Mouse (Mus musculus): Measurements from ENCODE around the gene Gm9958.

Gene Gm9958

DNA sequence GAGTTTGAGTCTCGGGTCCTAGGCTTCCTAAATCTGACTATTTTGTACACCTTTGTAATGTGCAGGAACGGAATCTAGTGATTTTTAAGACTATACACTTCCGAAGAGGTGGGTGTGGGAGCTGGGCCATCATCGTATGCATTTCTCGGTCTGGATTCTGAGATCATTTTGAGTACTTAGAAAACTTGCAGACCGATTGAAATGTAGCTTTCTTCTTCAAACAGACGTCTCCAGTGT, at the start of gene Gm9958:
TSS of gene Gm9958 (plus strand) at position 138 of the 237 bp plus-strand sequence.
- DNase-seq = peak; percentile 12

DNA sequence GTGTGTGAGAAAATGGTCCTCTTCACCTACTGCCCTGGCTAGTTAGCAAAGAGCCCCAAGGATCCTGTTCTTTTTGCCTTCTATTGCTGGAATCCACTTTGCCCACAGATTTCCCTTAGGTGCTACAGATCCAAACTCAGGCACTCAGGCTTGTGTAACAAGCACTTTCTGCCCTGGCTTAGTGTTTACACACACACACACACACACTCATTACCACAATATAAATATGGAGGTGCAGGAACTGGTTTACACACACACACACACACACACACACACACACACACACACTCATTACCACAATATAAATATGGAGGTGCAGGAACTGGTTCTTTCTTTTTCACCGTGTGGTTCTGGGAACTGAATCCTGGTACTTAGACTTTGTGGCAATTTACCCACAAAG, 35.9 kb upstream of the Gm9958 start:
- DNase-seq = no peak

DNA sequence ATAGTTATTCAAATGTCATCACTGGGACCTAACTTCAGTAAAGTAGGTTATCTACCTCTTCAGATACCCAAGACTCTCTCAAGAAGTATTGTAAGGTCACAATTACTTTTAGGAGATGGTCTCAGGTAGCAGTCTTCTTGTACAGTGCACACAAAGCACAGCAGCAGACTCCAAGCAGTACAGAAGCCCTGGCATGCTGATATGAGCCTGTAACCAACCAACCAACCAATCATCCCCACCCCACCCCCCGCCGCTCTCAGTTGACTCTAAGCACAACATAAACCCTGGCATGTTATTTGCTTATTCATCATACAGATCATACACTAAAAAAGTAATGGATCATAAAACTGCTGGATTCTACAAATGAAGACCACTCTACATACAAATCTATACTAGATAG, 34.5 kb upstream of the Gm9958 start:
- DNase-seq = no peak

DNA sequence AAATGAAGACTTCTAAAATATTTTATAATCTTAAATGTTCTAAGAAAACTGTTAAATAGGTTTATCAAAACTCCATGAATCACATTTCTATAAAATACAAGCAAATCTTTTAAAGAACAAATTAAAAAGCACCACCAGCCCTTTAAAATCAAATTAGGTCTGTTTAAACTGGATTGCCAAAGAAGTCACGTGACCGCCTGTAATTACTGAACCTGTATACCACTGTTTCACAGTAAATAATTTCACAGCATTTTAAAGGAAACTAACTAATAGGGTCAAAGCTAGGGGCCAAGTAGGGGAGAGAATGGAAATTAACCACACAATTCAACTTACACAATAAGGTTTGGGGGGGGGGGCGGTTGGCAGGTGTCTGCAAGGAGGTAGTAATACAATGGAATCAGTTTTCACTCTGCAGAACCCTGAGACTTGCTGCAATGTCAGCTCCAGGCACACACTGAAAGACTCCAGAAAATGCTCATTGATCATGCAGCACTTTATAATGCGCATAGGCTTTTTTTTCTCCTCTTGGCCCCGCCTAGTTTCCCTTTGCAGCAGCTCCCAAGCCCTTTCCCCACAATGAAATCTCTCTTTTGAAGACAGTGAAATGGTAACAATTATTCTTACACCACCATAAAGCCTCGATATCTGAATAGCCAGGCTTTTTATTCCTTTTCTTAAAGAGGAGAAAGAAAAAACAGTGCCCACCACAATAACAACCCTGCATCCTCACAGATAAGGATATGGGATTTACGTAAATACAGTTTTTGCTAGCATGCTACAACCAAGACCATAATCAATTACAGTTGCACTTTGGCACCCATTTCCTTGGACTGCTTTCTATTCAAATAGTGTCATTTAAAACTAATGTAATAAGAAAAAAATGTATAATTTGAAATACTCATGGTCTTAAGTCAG, 28.6 kb upstream of the Gm9958 start:
- no peak for DNase-seq

DNA sequence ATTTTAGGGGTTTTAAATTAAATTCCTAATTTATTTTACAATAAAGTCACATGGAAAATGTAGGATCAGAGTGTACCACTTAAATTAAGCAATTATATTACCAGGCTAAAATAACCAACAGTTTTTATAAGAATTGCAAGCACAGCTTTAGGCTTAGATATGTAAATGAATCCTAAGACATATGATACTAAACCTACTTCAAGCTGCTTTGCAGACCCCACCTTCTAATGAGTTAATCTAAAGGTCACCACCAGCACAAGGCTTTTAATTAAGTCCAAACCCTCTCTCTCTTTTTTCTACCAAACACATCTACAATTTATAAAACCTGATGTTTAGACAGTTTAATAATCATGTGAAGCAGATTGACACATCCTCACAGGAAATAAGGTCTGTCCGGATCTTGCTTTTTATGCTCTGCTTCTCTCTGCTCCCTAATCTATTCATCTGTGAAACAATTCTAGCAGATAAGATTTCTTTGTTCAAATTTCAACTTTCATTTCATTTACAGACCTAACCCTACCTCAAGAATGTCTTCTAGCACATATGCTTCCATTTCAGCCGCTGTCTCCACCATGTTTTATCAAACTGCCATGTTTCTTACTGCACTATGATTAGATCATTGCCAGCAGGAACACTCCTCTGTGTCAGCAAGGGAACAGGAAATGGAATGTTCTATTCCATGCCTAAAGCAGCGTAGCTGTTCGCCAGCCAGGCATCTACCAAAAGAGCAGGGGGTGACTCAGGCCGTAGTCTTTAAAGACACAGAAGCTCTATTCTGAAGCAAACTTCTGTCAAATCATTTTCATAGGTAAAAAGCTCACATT, 27.7 kb upstream of the Gm9958 start:
- peak; percentile 68 for DNase-seq

DNA sequence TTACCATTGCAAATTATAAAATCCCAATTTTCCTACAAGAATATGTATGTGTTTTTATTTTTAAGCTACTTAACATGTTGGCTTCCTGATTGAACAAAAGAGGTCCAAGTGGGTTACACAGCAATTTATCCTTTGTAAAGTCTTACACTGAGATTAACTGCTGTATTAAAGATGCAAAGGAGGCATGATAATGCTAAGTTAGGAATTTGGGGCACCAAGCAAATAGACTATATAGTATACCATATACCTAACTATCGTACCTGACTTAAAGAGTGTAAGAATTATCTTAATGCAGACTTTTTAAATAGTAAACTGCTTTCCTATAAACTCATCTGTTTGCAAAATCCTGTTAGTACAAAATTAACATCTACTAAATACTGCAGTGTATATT, 27.1 kb upstream of the Gm9958 start:
- no peak for DNase-seq

DNA sequence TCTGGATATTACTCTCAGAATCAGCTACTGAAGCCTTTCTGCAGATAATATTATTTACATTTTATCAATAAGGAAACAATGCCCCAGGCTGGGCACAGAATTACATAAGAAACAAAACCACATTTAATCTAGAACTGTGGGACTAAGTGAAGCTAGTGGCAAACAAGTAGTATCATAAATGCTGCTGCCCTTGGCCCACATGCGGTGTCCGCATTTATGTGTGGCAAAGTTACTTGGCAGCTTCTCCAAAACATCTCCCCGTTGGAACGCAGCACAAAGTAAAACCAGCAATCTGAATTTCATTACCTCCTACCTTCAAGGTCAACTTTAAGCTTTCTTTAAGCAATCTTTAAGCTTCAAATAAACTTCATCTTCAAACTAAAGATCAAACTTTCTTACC, 26.2 kb upstream of the Gm9958 start:
- DNase-seq = no peak

DNA sequence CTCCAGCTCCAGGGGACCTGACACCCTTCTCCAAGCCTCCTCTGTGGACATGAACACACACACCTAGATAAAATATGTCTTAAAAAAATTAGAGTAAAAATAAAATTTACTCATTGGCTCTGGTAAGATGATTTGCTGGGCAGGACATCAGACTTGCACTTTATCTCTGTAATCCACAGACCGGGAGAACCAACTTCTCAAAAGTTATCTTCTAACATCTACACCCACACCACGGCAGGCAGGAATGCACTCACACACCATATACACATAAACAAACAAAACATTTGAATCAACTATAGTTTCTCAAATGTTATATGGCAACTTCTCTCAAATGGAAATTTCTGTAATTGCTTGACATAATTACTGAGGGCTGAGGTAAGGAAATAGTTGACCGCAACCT, 20.1 kb upstream of the Gm9958 start:
- DNase-seq = no peak

DNA sequence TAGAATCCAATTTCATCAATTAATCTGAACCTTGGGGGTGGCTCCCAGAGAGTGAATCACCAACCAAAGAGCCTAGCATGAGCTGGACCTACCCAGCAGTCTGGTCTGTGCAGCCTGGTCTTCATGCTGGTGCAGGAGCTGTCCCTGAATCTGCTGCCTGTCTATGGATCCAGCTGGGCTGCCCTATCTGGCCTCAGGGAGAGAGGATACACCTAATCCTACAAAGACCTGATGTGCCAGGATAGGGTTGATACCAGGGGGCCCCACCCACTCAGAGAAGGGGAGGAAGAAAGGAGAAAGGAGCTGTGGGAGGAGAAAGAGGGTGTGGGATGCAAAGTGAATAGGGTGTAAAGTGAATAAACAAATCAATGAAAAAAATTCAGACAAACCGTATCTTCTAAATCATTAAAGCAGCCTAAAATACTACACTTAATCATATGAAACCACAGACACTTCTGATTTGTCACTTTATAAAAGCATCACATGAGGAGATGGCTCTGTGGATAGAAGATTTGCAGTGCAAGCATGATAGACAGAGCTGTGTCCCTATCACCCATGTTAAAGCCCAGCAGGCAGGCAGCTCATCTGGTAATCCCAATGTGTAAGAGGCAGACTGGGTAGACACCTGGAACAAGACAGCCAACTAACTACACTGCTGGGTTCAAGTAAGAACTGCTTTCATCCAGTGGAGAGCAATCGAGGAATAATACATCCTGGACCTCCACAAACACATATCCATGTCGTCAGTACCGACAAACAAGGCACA, 13.3 kb upstream of the Gm9958 start:
- DNase-seq = no peak

DNA sequence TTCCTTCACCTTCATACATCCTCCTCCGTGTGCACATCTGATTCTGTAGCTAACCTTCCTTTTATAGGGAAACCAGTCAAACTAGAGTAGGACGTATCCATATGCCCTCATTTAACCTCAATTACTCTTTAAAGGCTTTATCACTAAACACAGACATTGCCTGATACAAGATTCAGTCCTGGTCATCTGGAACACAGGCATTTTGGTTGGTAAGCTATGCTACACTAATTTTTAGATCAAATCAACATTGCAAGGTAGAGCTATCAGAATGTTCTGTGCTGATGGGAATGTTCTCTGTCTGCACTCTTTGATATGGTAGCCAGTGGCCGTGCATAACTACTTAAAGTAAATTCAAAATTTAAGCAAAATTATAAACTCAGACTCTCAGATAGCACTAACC, 11.2 kb upstream of the Gm9958 start:
- DNase-seq = no peak

DNA sequence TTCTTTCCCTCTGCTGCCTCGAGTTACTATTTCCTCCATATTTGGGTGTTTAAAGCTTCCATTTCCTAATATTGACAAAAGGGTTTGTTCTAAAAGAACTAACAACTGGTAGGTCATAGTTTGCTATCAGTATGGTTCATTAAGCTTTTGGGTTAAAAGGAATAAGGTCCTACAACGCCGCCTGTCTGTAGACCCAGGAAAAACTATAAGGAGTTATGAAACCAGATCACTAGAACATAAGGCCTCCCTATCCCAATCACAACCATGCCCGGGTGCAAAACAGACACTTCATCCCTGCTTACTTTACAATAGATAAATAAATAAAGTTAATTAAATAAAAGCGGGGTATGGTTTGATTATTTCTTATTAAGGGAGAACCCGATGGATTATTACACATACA, 2.5 kb upstream of the Gm9958 start:
- peak; percentile 86 for DNase-seq

DNA sequence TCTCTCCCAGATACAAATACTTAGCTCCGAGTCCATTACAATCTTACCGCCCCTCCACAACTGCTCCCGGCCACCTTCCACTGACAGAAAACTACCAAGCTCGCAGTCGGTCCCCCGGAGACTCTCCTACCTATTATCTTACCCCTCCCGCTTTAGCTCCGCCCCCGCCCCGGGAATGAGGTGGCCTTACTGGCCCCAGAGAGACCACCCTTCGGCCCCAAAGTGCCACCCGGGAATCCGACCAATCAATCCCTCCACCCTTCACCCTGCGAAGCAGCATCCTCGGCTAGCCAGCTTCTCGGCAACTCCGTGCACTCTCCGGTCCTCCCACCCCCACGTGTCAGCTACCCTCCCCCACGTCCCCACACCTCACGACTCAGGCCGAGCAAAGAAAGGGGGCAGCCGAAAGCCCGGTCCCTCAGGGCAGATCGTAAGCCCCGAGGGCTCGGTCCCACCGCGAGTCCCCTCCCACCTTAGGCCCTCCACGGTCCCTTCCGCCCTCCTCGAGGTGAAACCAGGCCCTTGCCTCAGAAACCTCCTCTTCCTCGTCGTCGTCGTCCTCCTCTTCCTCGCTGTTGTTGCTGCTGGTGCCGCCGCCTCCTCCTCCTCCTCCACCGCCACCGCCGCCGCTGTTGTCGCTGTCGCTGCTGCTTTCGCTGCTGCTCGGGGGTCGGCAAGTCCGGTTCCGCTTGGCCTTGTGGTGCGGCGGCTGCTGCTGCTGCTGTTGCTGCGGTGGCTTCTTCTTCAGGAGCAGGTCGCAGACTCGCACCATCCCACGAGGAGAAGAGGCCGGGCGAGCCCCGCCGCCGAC, 1.7 kb upstream of the Gm9958 start:
- DNase-seq = peak; percentile 64

DNA sequence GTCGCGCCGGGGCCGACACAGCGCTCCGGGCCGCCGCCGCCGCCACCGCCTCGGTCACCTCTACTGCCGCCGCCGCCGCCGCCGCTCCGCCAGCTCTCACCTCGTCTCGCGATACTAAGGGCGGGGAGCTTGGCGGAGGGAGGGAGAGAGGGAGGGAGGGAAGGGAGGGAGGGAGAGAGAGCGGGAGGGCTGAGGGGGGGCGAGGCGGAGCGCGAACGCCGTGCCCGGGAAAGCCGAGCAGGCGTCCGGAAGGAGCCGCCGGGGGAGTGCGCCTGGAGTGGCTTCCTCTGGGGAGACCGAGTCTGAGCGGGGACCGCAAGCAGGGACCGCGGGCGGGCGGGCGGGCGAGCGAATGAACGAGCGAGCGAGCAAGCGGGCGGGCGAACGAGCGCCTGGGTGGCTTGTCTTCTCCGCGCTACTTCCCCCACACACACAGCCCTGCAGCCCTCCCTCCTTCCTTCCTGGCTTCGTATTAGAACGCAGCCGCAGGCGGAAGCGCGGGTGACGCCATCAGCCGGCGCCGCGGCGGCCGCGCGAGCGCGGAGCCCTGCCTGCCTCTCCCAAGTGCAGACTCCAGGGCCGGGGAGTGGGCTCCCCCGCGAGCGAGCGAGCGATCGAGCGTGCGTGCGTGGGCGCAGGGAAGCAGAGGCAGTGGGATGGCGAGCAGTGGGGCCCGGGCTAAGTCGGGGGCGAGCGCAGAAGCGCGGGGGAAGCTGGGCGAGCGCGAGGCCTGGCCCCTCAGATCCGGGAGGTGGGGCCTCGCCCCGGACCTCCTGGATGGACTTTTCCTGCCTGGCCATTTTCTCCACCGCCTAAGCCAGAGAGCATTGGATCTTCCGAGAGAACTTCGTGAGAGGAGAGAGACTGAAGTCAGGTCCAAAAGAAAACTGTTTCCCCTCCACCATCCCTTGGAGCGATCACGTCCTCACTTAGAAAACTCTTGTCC, 610 bp upstream of the Gm9958 start, which contains the start of gene Ankrd17:
TSS of gene Ankrd17 (minus strand) at position 457 of the 946 bp plus-strand sequence.
- DNase-seq = peak; percentile 95

DNA sequence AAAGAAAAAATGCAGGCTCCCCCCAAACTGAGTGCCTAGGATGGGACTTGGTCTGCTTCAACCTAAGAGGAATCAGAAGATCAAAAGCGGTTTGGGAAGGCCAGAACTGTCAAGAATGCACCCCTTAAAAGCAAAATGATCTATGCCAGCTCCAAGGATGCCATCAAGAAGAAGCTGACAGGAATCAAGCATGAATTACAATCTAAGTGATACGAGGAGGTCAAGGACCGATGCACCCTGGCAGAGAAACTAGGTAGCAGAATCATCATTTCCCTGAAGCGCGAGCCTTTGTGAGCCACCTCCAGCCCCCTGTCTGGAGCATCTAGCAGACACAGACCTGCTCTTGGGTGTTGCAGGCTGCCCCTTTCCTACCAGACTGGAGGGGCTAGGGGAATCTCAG, 3.4 kb downstream of the Gm9958 start:
- DNase-seq = no peak

DNA sequence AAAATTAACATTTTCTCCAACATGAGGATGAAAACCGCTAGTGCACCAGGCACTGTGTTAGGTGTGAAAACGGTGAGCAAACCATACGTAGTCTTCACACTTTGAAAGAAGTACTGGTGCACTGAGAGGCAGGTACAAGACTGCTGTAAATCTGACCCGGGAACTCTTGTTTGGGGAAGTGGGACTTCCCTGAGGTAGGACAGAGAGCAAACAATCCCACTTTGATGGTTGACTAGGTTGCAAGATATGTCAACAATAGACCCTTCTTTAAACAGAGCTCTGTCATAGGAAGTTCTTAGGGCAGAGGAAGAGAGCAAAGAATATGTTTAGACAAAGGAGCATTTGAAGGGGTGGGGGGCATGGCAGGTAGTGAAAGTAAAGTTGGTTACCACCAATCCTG, 6.7 kb downstream of the Gm9958 start:
- no peak for DNase-seq

DNA sequence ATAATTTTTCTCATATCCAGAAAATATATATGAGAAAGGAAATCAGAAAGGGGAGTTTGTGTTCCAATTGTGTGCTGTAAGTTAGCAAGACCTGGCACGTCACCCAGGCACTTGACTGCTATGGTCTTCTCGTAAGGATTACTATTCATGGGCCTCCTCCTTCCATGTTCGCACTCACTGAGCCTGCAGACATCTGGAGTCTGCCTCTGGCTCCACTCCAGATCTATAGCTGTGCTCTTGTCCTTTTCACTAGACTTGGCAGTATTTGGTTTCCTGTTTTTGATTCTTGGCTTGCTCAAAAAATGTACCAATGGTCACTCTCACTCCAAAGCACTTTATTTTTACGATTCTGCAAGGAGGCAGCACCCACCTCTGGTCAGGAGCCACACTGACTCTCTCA, 14.5 kb downstream of the Gm9958 start:
- DNase-seq = peak; percentile 29

DNA sequence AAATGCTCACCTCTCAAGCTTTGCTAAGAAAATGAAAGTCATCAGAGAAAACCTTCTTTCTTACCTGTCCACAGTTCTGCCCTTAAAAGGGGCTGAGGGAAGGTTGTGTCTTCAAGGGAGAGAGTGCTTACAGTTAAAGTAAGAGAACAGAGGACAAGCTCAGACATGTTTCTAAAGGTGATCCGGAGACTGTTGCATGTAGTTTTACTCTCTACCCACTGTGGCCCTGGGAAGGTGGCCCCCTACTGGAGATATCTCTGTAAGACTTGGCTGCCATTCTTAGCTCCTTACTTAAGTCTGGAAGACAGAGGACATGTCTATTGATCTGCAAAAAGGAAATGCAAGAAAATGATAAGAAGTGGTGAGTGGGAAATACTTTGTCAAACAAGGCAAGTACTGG, 16.1 kb downstream of the Gm9958 start:
- DNase-seq = no peak

DNA sequence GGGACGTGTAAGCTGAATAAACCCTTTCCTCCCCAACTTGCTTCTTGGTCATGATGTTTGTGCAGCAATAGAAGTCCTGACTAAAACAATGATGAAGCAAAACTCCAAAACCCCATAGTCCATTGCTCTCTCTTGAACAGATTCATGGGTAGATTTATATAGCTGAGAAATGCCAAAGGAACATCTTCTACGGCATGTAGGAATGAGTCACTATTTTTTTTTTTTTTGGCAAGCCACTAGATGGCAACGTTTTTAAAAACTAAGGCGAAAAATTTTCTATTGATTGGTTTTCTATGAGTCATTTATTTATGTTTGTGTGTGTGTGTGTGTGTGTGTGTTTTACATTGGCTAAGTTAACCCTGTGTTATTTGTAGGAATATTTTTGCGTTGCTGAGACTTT, 26.8 kb downstream of the Gm9958 start:
- no peak for DNase-seq

DNA sequence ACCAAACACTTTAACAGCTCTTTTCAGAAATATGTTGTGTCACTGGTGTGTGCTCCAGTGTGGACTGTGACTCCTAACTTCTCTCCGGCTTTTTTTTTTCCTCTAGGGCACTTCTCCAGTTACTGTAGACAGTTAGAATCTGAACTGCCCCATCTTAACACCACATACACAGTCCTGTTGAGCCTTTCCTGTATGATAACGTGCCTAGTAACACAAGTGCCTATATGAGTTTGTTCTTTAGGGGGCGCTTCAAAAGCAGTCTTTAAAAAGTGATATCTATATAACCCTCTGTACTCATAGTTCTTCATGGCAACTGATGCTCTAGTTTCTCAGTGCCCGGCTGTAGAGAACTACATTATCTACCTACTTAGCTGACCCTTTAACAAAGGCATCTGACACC, 27.3 kb downstream of the Gm9958 start:
- DNase-seq = no peak

DNA sequence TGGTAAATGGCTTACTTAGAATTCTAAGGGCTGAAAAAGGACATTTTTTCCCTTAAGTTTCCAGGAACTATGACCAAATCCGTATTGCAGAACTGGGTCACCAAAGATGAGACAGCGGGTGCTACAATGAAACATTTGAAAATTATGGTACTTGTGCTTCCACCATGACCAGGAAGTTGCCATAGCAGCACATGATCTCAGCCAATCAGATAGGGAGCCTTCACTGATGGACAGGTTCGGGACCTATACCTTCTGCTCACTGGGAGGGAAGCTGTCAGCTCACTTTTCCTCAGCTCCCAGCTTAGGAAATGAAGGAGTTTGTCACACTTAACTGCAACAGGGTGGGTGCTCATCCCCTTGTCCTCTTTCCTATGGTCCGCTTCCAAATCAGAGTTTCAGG, 29.8 kb downstream of the Gm9958 start:
- DNase-seq = no peak

DNA sequence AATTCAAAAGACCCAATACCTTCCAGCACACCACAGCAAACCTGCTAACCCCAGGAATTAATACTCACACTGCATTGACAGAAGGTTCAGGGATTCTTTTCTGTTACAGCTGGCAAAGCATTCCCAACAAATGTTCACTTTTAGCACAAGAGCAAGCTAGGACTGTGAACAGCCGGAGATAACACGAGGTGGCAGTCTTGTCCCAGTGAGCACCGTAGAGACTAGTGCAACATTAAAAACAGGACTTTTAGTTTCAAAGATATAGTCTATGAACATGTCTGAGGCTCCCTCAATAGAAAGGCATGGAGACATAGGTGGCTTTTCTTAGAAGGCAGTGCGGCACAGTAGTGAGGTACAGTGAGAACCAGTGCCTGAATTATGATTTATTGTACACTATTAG, 38.2 kb downstream of the Gm9958 start:
- DNase-seq = peak; percentile 72

All from kidney, postnatal 10 days (tissue).